Mouse (Mus musculus) E14TG2a.4 (cell line): ENCODE measurements at regions not wholly inside any gene's neighbourhood (a gene's known extent, or its start where the extent isn't known, plus 50 kb on each side); places are given as distances from the start of the nearest gene placed in this dataset.

Experiments used
- H3K27me3 ChIP-seq: 2 replicates; pipeline ENCODE4 v1.6.1; 2014; ENCODE audit warnings: low read length, control low read depth; ENCODE audit not compliant: insufficient read depth
- H3K36me3 ChIP-seq: 2 replicates; pipeline ENCODE4 v1.6.1; 2014; ENCODE audit warnings: low read length, control low read depth; ENCODE audit not compliant: insufficient read depth
- H3K4me1 ChIP-seq: replicated peaks from 2 replicates; pipeline ENCODE4 v1.6.1; 2014; ENCODE audit warnings: low read depth, low read length, control low read depth
- H3K4me3 ChIP-seq: replicated peaks from 2 replicates; pipeline ENCODE4 v1.5.1; 2014; ENCODE audit warnings: mild to moderate bottlenecking, low read length
- H3K9me3 ChIP-seq: 2 replicates; pipeline ENCODE4 v1.6.1; 2014; ENCODE audit warnings: low read length, control low read depth
- NANOG ChIP-seq: IDR thresholded peaks from 2 replicates; pipeline ENCODE4 v1.6.1; 2014; ENCODE audit warnings: borderline replicate concordance, low read length, mixed read lengths
- POU5F1 ChIP-seq: IDR thresholded peaks from 2 replicates; pipeline ENCODE4 v1.6.1; 2014; ENCODE audit warnings: low read length, borderline replicate concordance

GRCm38 (mm10) chr2:107659176-107659575 lies 368.7 kb downstream of the Kcna4 start:
- H3K9me3 ChIP-seq, result peaks cover 3% of the 10 kb centered on the region; the same call in 1 of the 2 replicates

More at GRCm38 (mm10) chr2:107659176-107659575, 368.7 kb downstream of the Kcna4 start:
- H3K36me3 ChIP-seq, result no peaks in the 10 kb centered on the region
- H3K4me3 ChIP-seq, result no peak overlapping the region
- H3K4me1 ChIP-seq, result no peaks in the 10 kb centered on the region
- TF ChIP-seq POU5F1 (no peak), NANOG (no peak)
- no peaks in the 10 kb centered on the region for H3K27me3 ChIP-seq
